Mouse (Mus musculus) left cerebral cortex, postnatal 25 days (tissue): Measurements from ENCODE around the gene Qser1. TPM values are rescaled to one million over a fixed set of nuclear protein-coding genes. Genes with fewer than 3 reads are reported as not detected.

Source experiments
- DNase-seq, 2 experiments: peaks; one replicate each; pipeline ENCODE4 v3.0.0; 2022; ENCODE audit warnings: low spot score in 2 of 2, mixed read lengths in 1 of 2
- intact Hi-C: fragments of 180-260 bp; cut with DNase I; formaldehyde crosslinking; loops from one replicate; pipeline ENCODE4 v1.15.1; 2025
- total RNA-seq, 2 experiments: library from RNA; stranded (reverse); gene quantifications; 2 replicates each; pipeline ENCODE4 v1.2.3; 2021

Gene Qser1
- total RNA-seq, 2 experiments from 2014 or later, result 9.0 to 9.5 TPM

- no peak for DNase-seq
- intact Hi-C loops, result no loop called here
Measured at GRCm38 (mm10) chr2:104740248-104740949, 76.2 kb downstream of the Qser1 start.

GRCm38 (mm10) chr2:104739691-104740090 lies 76.9 kb downstream of the Qser1 start:
- DNase-seq, result no peak
- intact Hi-C loops, result no loop called here

- DNase-seq, result no peak
- intact Hi-C loops, result no loop called here
Measured at GRCm38 (mm10) chr2:104736241-104736640, 80.3 kb downstream of the Qser1 start.

DNA sequence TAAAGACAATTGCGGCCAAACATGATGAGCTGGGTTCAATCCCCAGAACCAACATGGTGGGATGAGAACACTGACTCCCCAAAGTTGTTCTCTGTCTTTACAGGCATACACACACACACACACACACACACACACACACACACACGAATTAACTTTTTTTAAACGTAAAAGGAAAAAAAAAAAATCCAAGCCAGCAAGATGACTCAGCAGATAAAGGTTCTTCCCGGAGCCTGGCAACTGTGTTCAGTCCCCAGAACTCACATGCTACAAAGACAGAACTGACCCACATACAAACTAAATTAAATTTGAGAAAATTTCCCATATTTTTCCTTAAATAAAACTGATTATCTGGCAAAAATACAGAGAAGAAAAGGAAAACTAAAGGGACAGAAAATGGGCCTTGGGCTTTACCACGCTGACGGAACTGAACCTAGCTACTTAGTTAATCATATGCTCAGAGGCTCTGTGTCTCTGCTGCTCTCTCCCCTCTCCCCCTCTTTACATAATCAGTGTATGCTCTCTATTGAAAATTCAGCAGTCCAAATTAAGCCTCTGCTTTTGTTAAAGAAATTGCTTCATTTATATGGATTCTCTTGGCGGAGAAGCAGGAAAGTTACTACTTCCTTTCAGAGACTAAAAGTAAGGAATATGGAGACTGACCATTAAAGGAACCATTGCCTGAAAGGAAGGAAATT lies 83.9 kb downstream of the Qser1 start:
- intact Hi-C loops, result no loop called here
- DNase-seq, result peak in 1 of 2 experiments; percentile 28

GRCm38 (mm10) chr2:104732033-104732444 lies 84.5 kb downstream of the Qser1 start:
- DNase-seq, result peak in 1 of 2 experiments; percentile 6
- intact Hi-C loops, result no loop called here

DNA sequence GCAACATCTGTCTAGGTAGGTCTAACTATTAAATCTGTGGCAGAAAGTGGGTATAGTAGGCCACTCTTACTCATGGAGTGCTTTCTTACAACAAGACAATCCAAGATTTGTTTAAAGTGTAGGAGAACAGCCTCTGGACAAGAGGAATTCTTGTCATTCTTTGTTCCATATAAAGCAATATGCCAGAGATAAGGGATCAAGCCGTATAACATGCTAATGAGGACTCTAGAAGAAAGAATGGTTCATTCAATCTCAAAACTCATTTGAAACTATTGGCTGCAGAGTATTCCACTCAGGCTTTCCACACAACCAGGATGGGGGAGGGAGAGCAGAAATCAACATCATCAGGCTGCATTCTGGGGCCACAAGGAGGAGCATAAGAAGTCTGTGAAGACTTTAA lies 89.2 kb downstream of the Qser1 start:
- no peak for DNase-seq
- intact Hi-C loops, result no loop called here

DNA sequence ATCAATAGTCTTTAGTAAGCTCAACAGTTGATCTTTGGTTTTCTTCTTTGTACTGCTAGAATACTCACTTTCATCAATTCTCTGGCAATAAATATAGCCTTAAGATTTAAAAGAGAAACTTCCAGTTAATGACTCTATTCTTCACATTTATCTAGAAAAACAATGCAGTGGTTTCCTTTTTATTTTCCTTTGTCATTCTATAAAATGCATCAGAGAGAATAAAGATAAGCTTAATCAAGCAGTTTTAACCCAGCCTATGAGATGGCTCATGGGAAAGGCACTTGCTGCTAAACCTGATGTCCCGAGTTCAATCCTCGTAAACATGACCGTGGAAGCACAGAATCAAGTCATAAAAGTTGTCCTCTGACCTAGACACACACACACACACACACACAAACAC lies 94.5 kb downstream of the Qser1 start:
- no peak for DNase-seq
- intact Hi-C loops, result no loop called here

DNA sequence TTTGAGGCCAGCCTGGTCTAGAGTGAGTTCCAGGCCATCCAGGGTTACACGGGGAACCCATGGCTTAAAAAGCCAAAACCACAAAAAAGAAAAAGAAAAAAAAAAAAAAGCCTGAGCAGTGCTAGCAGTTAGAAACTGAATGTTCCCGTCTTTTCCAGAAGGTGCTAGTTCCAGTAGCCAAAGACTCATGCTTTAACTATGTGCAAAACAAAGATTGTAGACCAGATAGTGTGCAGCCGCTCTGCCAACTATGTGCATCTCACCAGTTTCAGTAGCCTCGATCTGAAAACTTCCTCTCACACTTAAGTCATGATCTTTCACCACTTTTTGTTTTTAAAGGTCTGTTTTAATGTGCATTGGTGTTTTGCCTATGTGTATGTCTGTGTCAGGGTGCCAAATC lies 98.7 kb downstream of the Qser1 start:
- intact Hi-C loops, result loop anchor here (5.0 kb wide), 1 partner anchor 59 kb away; no protein-coding TSS in a partner anchor
- DNase-seq, result no peak

DNA sequence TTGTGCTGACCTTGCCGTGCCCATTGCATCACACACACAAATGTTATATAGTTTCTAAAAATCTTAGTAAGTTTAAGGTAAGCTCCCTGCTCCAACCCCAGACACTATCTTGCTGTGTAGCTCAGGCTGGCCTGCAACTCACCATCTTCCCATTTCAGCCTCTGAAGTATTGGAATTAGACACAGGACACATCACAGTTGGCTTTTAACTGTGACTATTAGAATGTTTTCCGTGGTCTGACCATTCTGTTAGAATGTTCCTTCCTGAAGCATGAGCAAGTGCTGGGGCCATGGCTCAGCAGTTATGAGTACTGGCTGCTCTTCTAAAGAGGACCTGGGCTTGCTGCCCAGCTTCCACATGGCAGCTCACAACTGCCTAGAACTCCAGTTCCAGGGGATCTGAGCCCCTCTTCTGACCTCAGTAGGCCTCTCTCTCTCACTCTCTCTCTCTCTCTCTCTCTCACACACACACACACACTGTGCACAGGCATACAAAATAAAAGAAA lies 99.3 kb downstream of the Qser1 start:
- no peak for DNase-seq
- intact Hi-C loops, result loop anchor here (5.0 kb wide), 1 partner anchor 60 kb away; no protein-coding TSS in a partner anchor

DNA sequence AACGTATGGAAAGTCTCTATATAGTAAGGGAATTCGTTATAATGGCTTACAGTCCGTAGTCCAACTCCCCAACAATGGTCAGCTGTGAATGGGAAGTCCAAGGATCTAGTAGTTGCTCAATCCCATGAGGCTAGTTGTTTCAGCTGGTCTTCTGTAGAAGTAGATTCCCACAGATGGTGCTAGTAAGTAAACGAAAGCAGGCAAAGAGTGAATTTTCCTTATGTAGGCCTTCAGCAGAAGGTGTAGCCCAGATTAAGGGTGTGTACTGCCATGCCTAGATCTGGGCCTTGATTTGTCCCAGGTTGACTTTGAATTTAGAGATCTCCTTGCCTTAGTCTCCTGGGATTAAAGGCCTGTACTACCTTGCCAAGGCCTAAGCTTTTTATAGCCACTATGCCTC lies 100.3 kb downstream of the Qser1 start, which contains the start of gene Pin1rt1:
Pin1rt1 (minus strand) TSS at position 101 of the 400 bp plus-strand sequence.
- intact Hi-C loops, result loop anchor here (5.0 kb wide), 1 partner anchor 61 kb away; no protein-coding TSS in a partner anchor

DNA sequence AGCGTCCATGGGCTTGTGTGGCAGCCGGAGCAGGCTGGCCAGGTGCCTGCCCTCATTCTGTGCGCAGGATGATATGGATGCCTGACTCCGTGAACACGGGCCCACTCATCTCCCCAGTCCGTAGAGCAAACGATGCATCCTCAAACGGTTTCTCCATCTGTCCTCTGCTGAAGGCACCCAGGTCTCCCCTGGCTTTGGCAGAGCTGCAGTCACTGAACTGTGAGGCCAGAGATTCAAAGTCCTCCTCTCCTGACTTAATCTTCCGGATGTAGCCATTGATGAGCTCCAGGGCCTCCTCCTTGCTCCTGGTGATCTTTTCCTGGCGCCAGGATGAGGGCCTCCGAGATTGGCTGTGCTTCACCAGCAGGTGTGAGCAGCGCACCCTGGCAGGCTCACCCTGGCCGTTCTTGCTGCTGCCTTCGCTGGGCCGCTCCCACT lies 102.3 kb downstream of the Qser1 start:
- DNase-seq, result no peak
- intact Hi-C loops, result no loop called here

More for the DNA sequence above, 100.3 kb downstream of the Qser1 start, which contains the start of gene Pin1rt1:
- no peak for DNase-seq

- no peak for DNase-seq
- intact Hi-C loops, result no loop called here
Measured at GRCm38 (mm10) chr2:104712486-104712809, 104.1 kb downstream of the Qser1 start.

DNA sequence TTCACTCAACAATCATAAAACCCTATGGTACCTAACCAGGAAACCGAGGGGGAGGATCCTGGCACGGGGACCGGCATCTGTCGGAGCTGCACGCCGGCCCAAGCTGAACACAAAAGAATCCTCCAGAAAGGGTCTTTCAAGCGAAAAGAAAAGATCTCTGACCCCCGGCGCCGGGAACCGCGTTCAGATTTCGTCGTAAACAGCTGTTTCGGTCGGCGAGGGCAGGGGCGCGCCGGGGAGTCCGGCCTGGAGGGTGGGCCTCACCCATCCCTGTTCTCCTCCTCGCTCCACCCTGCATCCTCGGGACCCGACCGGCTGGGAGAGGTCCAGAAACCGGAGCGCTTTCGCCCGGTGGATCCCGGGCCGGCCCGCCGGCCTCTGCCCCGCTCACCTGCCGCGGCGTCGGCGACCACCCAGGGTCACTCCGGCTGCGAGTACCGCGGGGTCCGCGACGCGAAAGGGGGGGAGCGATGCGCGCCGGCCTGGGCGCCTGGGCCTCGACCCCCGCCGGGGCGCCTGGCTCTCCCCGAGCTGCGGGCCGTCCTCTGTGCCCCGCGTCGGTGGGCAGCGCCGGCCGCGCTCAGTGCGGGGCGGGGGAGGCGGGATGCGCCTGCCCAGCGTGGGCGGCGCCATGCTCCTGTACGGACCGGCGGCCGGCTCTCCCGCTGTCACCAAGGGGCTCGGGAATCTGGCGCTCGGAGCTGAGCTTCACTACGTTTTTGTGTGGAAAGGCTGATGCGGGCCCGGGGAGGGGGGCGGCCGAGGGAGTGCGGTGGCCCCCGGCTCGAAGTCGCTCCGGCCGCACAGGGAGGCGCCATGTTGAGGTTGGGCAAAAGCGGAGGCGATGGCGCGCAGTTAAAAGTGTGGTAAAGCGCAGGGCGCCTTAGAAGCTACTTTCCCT lies 104.7 kb downstream of the Qser1 start, which contains the start of gene Tcp11l1:
Tcp11l1 (minus strand) TSS at position 585 of the 901 bp plus-strand sequence.
- DNase-seq, result peak; percentile 76 to 78
- intact Hi-C loops, result no loop called here

DNA sequence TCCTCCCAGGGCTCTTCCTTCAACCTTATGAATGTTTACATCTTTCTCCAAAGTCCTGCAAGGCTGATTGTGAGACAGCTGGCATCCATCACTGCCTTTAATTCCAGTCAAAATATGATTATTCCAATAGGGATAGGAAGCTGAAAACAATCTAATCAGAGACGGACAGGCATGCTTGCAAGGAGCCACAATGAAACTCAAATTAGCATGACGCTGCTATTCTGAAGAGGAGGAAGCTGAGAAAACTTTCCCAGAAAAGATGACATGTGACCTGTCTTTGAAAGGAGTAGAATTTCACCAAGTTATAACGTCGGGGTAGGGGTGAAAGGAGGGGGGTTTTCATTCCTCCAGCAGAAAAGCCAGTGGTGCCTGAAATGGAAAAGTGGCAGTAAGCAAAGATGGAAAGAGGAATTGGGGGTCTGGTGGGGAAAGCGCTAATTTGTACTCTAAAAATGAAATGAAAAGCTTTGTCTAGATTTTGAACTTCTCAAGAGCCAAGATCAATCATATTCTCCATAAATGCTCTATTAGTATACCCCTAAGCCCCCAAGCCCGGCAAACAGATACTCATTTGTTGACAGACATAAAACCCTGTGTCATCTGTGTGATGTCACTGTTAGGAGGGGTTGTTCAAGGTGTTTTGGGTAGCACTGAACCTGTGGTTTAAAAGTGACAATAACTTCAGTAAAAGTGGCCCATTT lies 105.7 kb downstream of the Qser1 start:
- no peak for DNase-seq
- intact Hi-C loops, result no loop called here

DNA sequence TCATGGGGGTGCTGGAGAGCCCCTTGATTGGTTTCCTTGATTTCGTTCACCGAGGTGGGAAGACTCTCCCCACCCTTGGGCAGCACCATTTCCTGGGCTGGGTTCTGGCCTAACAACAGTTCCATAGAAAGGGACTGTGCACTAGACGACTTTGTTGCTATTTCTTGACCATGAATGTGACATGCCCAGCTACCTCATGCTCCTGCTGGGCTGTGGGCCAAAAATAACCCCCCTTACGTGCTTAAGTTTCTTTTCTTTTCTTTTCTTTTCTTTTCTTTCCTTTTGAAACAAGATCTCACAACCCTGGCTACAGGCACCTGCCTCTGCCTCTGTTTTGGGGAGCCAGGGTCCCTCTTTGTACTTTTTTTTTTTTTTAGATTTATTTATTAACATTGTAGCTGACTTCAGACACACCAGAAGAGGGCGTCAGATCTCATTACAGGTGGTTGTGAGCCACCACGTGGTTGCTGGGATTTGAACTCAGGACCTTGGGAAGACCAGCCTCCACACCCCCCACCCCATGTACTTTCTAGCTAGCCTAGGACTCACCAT lies 106.7 kb downstream of the Qser1 start:
- DNase-seq, result no peak

More for the DNA sequence above, 106.7 kb downstream of the Qser1 start:
- intact Hi-C loops, result no loop called here
